Mouse (Mus musculus): ENCODE measurements around the gene Rbpjl. TPM values are rescaled to one million over a fixed set of nuclear protein-coding genes. Genes with fewer than 3 reads are reported as not detected.

The Rbpjl gene
- polyA plus RNA-seq, 1 experiment from 2014 or later, result not detected

DNA sequence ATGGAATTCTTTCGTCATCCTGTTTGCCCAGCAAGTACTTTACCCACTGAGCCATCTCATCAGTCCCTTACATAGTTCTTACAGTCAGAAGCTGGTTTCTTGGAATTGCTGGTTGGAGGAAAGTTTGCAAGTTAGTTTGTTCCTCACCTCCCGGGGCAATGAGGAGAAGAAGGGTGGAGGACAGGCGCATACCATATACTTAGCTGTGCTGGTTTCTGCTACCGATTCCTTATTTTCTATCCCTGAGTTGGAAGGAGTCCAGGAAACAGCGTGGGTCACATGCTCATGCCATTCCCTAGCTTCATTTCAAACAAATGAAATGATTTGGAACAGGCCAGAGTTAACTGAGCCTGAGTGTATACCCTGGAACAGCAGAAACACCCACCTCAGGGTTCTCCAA lies 46.0 kb downstream of the Rbpjl start:
- Histone ChIP-seq H3K9ac (ENCODE audit: low read length) (no peak overlapping the region), H3K4me3 (ENCODE audit: low read depth, low read length) (no peak overlapping the region), H3K27me3 (ENCODE audit: control insufficient read depth, insufficient read depth, low read length) (no peaks in the 10 kb centered on the region), H3K36me3 (ENCODE audit: control insufficient read depth, insufficient read depth, low read length) (no peaks in the 10 kb centered on the region), H3K4me2 (ENCODE audit: low read depth, low read length, severe bottlenecking) (no peak overlapping the region), H3K4me1 (replicated peaks; ENCODE audit: control insufficient read depth, insufficient read depth, low read length) (no peaks in the 10 kb centered on the region), H3K9me3 (ENCODE audit: control insufficient read depth, low read length) (no peaks in the 10 kb centered on the region), H3K27ac (ENCODE audit: low read depth, low read length) (no peak overlapping the region)
- DNase-seq (ENCODE audit: low spot score), result no peak
- no peak for ATAC-seq (replicated peaks; ENCODE audit: low FRiP score)
- WGBS, result 88% methylated on average over 5 of the region's 5 CpGs

GRCm38 (mm10) chr2:164449341-164450042 lies 46.6 kb downstream of the Rbpjl start:
- Histone ChIP-seq H3K4me1 (replicated peaks; ENCODE audit: control insufficient read depth, insufficient read depth, low read length) (no peaks in the 10 kb centered on the region), H3K4me3 (ENCODE audit: low read depth, low read length) (no peak overlapping the region), H3K9ac (ENCODE audit: low read length) (no peak overlapping the region), H3K4me2 (ENCODE audit: low read depth, low read length, severe bottlenecking) (no peak overlapping the region), H3K36me3 (ENCODE audit: control insufficient read depth, insufficient read depth, low read length) (no peaks in the 10 kb centered on the region), H3K9me3 (ENCODE audit: control insufficient read depth, low read length) (no peaks in the 10 kb centered on the region), H3K27me3 (ENCODE audit: control insufficient read depth, insufficient read depth, low read length) (no peaks in the 10 kb centered on the region), H3K27ac (ENCODE audit: low read depth, low read length) (no peak overlapping the region)
- DNase-seq (ENCODE audit: low spot score) (no peak), ATAC-seq (replicated peaks; ENCODE audit: low FRiP score) (no peak)
- WGBS, result 88% methylated on average over 14 of the region's 14 CpGs

DNA sequence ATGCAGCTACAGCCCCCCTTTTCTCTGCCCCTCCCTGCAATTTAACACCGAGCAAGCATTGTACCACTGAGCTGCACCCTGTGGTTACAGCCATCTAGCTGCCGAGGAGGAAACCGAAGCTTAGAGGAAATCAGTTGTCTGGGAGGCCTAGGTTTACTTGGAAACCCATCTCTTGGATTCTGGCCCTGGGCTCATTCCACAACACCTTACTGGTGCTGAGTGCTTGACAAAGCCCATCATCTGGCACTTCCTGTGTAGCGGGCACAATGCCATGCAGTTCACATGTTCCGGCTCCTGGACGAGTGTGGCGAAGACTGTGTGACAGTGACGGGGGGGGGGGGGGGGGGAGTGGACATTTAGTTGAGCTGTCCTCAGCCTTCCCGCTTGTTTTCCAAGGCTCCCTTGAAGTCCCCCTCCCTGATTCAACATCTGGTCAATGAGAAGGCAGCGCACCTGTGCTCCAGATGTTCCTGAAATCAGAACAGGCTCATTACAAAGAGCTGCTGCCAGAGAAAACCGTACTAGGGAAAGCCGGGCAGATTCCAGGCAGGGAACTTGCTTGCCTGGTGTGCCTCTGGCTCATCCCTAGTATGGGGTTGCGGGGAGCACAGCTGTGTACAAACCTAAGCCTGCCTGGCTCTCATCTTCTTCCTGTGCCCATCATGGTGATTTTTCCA lies 49.2 kb downstream of the Rbpjl start:
- ATAC-seq (replicated peaks; ENCODE audit: low FRiP score) (no peak), DNase-seq (ENCODE audit: low spot score) (no peak)
- no peaks in the 10 kb centered on the region for H3K36me3 ChIP-seq (ENCODE audit: control insufficient read depth, insufficient read depth, low read length)
- H3K27ac ChIP-seq (ENCODE audit: low read depth, low read length), result no peak overlapping the region
- no peaks in the 10 kb centered on the region for H3K9me3 ChIP-seq (ENCODE audit: control insufficient read depth, low read length)
- H3K4me1 ChIP-seq (replicated peaks; ENCODE audit: control insufficient read depth, insufficient read depth, low read length), result no peaks in the 10 kb centered on the region; the same call in 1 of the 2 replicates
- no peak overlapping the region for H3K4me3 ChIP-seq (ENCODE audit: low read depth, low read length)
- no peak overlapping the region for H3K9ac ChIP-seq (ENCODE audit: low read length)
- WGBS, result 52% methylated on average over 12 of the region's 13 CpGs
- no peak overlapping the region for H3K4me2 ChIP-seq (ENCODE audit: low read depth, low read length, severe bottlenecking)
- no peaks in the 10 kb centered on the region for H3K27me3 ChIP-seq (ENCODE audit: control insufficient read depth, insufficient read depth, low read length)

DNA sequence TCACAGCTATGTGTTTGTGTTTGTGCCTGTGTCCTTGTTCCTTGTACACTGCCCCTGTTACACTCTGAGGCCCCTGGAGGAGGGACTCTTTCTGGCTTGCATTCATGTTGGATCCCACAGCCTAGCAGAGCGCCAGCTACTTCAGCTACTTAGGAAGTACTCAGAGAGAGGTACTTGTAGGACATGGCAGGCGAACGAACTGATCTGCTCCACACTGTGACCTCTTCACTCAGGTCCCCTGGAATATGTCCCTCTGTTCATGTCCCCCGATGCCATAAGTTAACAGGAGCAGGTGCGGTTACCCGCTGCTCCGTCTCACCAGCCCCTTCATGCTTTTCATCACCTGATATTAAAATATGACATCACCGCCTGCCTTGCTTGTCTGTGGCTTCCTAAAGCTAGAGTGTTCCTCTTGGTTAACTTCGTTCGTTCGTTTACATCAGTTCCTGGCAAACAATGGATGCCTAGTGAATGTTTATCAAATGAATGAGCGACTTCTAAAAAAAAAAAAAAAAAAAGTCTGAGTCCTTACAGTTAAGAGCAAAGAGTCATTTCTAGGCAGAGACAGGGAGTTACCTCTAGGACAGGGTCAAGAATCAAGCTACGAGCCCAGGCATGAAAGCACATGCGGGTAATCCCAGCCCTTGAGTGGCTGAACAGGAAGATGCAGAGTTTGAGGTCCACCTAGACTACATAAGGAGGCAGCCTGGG lies 50.3 kb downstream of the Rbpjl start:
- Histone ChIP-seq H3K4me3 (ENCODE audit: low read depth, low read length) (no peak overlapping the region), H3K27ac (ENCODE audit: low read depth, low read length) (no peak overlapping the region), H3K4me2 (ENCODE audit: low read depth, low read length, severe bottlenecking) (no peak overlapping the region), H3K27me3 (ENCODE audit: control insufficient read depth, insufficient read depth, low read length) (no peaks in the 10 kb centered on the region), H3K4me1 (replicated peaks; ENCODE audit: control insufficient read depth, insufficient read depth, low read length) (no peaks in the 10 kb centered on the region; the same call in 1 of the 2 replicates), H3K9ac (ENCODE audit: low read length) (no peak overlapping the region), H3K36me3 (ENCODE audit: control insufficient read depth, insufficient read depth, low read length) (no peaks in the 10 kb centered on the region), H3K9me3 (ENCODE audit: control insufficient read depth, low read length) (no peaks in the 10 kb centered on the region)
- ATAC-seq (replicated peaks; ENCODE audit: low FRiP score), result no peak
- 87% methylated on average over 14 of the region's 14 CpGs for WGBS
- no peak for DNase-seq (ENCODE audit: low spot score)

DNA sequence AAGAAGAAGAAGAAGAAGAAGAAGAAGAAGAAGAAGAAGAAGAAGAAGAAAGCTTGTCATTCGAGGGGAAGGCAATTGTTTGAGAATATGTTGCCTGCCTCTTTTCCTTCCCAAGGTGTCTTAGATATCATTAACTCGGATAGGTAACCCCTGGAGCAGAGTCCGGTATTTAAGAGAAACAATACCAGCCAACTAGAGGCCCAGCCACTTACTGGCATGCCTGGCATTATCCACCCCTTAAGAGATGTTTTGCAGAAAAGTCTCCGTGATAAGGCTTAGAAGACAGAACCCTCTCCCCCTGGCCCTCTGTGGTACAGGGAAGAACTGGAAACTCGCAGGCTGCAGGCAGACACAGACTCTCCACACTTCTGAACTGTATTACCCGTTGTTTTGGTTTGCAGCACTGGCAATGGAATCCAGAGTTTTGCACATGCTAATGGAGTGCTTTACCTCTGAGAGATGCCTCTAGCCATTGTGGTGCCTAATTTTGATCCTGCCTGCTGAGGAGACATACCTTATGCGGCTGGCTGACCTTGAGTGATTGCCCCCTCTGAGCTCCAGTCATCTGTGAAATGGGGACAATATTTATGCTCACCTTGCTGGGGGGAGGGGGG lies 51.1 kb downstream of the Rbpjl start:
- 73% methylated on average over 7 of the region's 7 CpGs for WGBS
- DNase-seq (ENCODE audit: low spot score) (no peak), ATAC-seq (replicated peaks; ENCODE audit: low FRiP score) (no peak)
- H3K36me3 ChIP-seq (ENCODE audit: control insufficient read depth, insufficient read depth, low read length), result no peaks in the 10 kb centered on the region
- no peak overlapping the region for H3K4me2 ChIP-seq (ENCODE audit: low read depth, low read length, severe bottlenecking)
- no peaks in the 10 kb centered on the region for H3K9me3 ChIP-seq (ENCODE audit: control insufficient read depth, low read length)
- H3K27me3 ChIP-seq (ENCODE audit: control insufficient read depth, insufficient read depth, low read length), result no peaks in the 10 kb centered on the region
- no peak overlapping the region for H3K4me3 ChIP-seq (ENCODE audit: low read depth, low read length)
- no peak overlapping the region for H3K27ac ChIP-seq (ENCODE audit: low read depth, low read length)
- no peaks in the 10 kb centered on the region; the same call in 1 of the 2 replicates for H3K4me1 ChIP-seq (replicated peaks; ENCODE audit: control insufficient read depth, insufficient read depth, low read length)
- no peak overlapping the region for H3K9ac ChIP-seq (ENCODE audit: low read length)

- Histone ChIP-seq H3K36me3 (ENCODE audit: control insufficient read depth, insufficient read depth, low read length) (no peaks in the 10 kb centered on the region), H3K4me2 (ENCODE audit: low read depth, low read length, severe bottlenecking) (no peak overlapping the region), H3K4me1 (replicated peaks; ENCODE audit: control insufficient read depth, insufficient read depth, low read length) (no peaks in the 10 kb centered on the region; the same call in 1 of the 2 replicates), H3K9ac (ENCODE audit: low read length) (no peak overlapping the region), H3K27ac (ENCODE audit: low read depth, low read length) (no peak overlapping the region), H3K4me3 (ENCODE audit: low read depth, low read length) (no peak overlapping the region), H3K9me3 (ENCODE audit: control insufficient read depth, low read length) (no peaks in the 10 kb centered on the region), H3K27me3 (ENCODE audit: control insufficient read depth, insufficient read depth, low read length) (no peaks in the 10 kb centered on the region)
- ATAC-seq (replicated peaks; ENCODE audit: low FRiP score) (no peak), DNase-seq (ENCODE audit: low spot score) (no peak)
- 85% methylated on average over 10 of the region's 10 CpGs for WGBS
Observed at GRCm38 (mm10) chr2:164454846-164455245, 51.9 kb downstream of the Rbpjl start.

- DNase-seq (ENCODE audit: low spot score) (no peak), ATAC-seq (replicated peaks; ENCODE audit: low FRiP score) (no peak)
- Histone ChIP-seq H3K36me3 (ENCODE audit: control insufficient read depth, insufficient read depth, low read length) (no peaks in the 10 kb centered on the region), H3K4me2 (ENCODE audit: low read depth, low read length, severe bottlenecking) (no peak overlapping the region), H3K27ac (ENCODE audit: low read depth, low read length) (no peak overlapping the region), H3K4me3 (ENCODE audit: low read depth, low read length) (no peak overlapping the region), H3K4me1 (replicated peaks; ENCODE audit: control insufficient read depth, insufficient read depth, low read length) (no peaks in the 10 kb centered on the region; the same call in 1 of the 2 replicates), H3K27me3 (ENCODE audit: control insufficient read depth, insufficient read depth, low read length) (no peaks in the 10 kb centered on the region), H3K9ac (ENCODE audit: low read length) (no peak overlapping the region), H3K9me3 (ENCODE audit: control insufficient read depth, low read length) (no peaks in the 10 kb centered on the region)
- 79% methylated on average over 6 of the region's 6 CpGs for WGBS
Observed at GRCm38 (mm10) chr2:164455421-164456190, 52.7 kb downstream of the Rbpjl start.

DNA sequence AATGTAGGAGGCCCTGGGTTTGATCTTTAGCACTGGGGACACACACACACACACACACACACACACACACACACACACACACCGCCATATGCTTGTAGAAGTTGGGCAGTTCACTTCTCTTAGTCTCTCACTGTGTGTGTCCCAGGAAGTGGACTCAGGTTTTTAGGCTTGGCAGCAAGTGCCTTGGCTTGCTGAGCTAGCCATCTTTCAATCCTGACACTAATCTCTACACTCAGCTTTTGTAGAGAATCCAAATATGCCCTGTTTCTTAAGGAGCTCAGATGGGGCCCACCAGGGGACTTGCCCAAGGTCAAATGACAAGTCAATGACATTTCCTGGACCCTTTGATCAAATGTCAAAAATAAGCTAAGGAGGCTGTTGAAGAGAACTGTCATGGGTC lies 53.5 kb downstream of the Rbpjl start:
- H3K4me3 ChIP-seq (ENCODE audit: low read depth, low read length), result no peak overlapping the region
- H3K4me1 ChIP-seq (replicated peaks; ENCODE audit: control insufficient read depth, insufficient read depth, low read length), result no peaks in the 10 kb centered on the region; the same call in 1 of the 2 replicates
- 0 out of 2 replicates have a peak overlapping the region, but pooled peaks have one; percentile 12 for H3K27ac ChIP-seq (ENCODE audit: low read depth, low read length)
- no peak for DNase-seq (ENCODE audit: low spot score)
- H3K9ac ChIP-seq (ENCODE audit: low read length), result no peak overlapping the region
- WGBS, result 73% methylated on average over 1 of the region's 1 CpGs
- no peaks in the 10 kb centered on the region for H3K9me3 ChIP-seq (ENCODE audit: control insufficient read depth, low read length)
- no peak for ATAC-seq (replicated peaks; ENCODE audit: low FRiP score)
- no peaks in the 10 kb centered on the region for H3K27me3 ChIP-seq (ENCODE audit: control insufficient read depth, insufficient read depth, low read length)
- peak overlapping the region; percentile 36; the same call in 1 of the 2 replicates for H3K4me2 ChIP-seq (ENCODE audit: low read depth, low read length, severe bottlenecking)
- H3K36me3 ChIP-seq (ENCODE audit: control insufficient read depth, insufficient read depth, low read length), result no peaks in the 10 kb centered on the region

All from forebrain, embryonic 11.5 days (tissue).